Mouse (Mus musculus) CH12.LX (cell line): ENCODE data around the gene Hoxa13. TPM values are rescaled to one million over a fixed set of nuclear protein-coding genes. Genes with fewer than 3 reads are reported as not detected.

ENCODE experiments used
- DNase-seq: peaks from one replicate; pipeline ENCODE4 v3.0.0-alpha.2; 2013; ENCODE audit errors: extremely low read depth
- H3K27ac ChIP-seq: 2 replicates; pipeline ENCODE4 v1.5.1; 2012; ENCODE audit warnings: low read depth, mild to moderate bottlenecking, control low read depth, moderate library complexity; ENCODE audit not compliant: insufficient read depth
- H3K27me3 ChIP-seq: replicated peaks from 2 replicates; pipeline ENCODE3; 2012; ENCODE audit warnings: inconsistent platforms
- H3K36me3 ChIP-seq, 2 experiments: replicated peaks in 1 of 2; 2 replicates each; pipeline versions ENCODE3 to v1.6.1; 2012; ENCODE audit warnings: inconsistent platforms in 1 of 2, low read length in 1 of 2, mild to moderate bottlenecking in 1 of 2, mixed read lengths in 1 of 2, moderate library complexity in 1 of 2; ENCODE audit not compliant: control insufficient read depth in 1 of 2, insufficient read depth in 1 of 2
- H3K4me1 ChIP-seq, 2 experiments: 2 replicates each; pipeline ENCODE4 v1.6.1; 2012; ENCODE audit warnings: inconsistent platforms in 1 of 2, moderate library complexity in 1 of 2; ENCODE audit not compliant: insufficient read depth in 2 of 2, control insufficient read depth in 1 of 2
- H3K4me2 ChIP-seq: 2 replicates; pipeline ENCODE4 v1.6.1; 2012; ENCODE audit warnings: low read depth, mild to moderate bottlenecking, control low read depth; ENCODE audit not compliant: poor library complexity, insufficient read depth, severe bottlenecking
- H3K4me3 ChIP-seq, 3 experiments: fragments of 150-350 bp in 1 of 3; sonication (generic) in 1 of 3; replicated peaks in 1 of 3; 2 replicates each; pipeline versions ENCODE3 to v1.5.1; 2011 to 2012; ENCODE audit warnings: low read depth in 2 of 3, low read length in 2 of 3, mild to moderate bottlenecking in 2 of 3, moderate library complexity in 2 of 3, control low read depth in 1 of 3, improper control_type of control experiment in 1 of 3, inconsistent platforms in 1 of 3, mixed read lengths in 1 of 3; ENCODE audit not compliant: poor library complexity in 1 of 3
- H3K79me2 ChIP-seq: replicated peaks from 2 replicates; pipeline ENCODE4 v1.6.1; 2012; ENCODE audit warnings: mild to moderate bottlenecking, moderate library complexity; ENCODE audit not compliant: control insufficient read depth, poor library complexity, insufficient read depth, severe bottlenecking; ENCODE audit errors: extremely low read depth
- H3K9ac ChIP-seq: 2 replicates; pipeline ENCODE4 v1.6.1; 2012; ENCODE audit warnings: low read depth, mild to moderate bottlenecking, control low read depth, moderate library complexity; ENCODE audit not compliant: insufficient read depth
- H3K9me3 ChIP-seq: replicated peaks from 2 replicates; pipeline ENCODE3; 2012; ENCODE audit warnings: low read length, inconsistent platforms, mixed read lengths
- BHLHE40 ChIP-seq: IDR thresholded peaks from 2 replicates; pipeline ENCODE4 v1.6.1; 2011; ENCODE audit warnings: mild to moderate bottlenecking, low read depth, low read length, improper control_type of control experiment
- CTCF ChIP-seq, 2 experiments: IDR thresholded peaks in 1 of 2; conservative IDR thresholded peaks in 1 of 2; 2 replicates each; pipeline ENCODE4 v1.5.1; 2011 to 2012; ENCODE audit warnings: low read depth in 2 of 2, low read length in 2 of 2, improper control_type of control experiment in 1 of 2, inconsistent platforms in 1 of 2, mild to moderate bottlenecking in 1 of 2, moderate library complexity in 1 of 2
- E2F4 ChIP-seq: IDR thresholded peaks from 2 replicates; pipeline ENCODE4 v1.6.1; 2011; ENCODE audit warnings: low read depth, low read length, improper control_type of control experiment; ENCODE audit not compliant: insufficient replicate concordance
- ELF1 ChIP-seq: IDR thresholded peaks from 2 replicates; pipeline ENCODE4 v1.6.1; 2014; ENCODE audit warnings: low read depth, mild to moderate bottlenecking, inconsistent platforms, low read length, improper control_type of control experiment
- EP300 ChIP-seq: IDR thresholded peaks from 2 replicates; pipeline ENCODE4 v1.6.1; 2011; ENCODE audit warnings: low read length, improper control_type of control experiment
- ETS1 ChIP-seq: conservative IDR thresholded peaks from 2 replicates; pipeline ENCODE4 v1.6.1; 2012; ENCODE audit warnings: low read depth, mild to moderate bottlenecking, inconsistent platforms, low read length, improper control_type of control experiment, moderate library complexity
- GABPA ChIP-seq: IDR thresholded peaks from 2 replicates; pipeline ENCODE4 v1.6.1; 2012; ENCODE audit warnings: low read depth, low read length, improper control_type of control experiment, inconsistent platforms; ENCODE audit not compliant: insufficient replicate concordance
- HCFC1 ChIP-seq: IDR thresholded peaks from 2 replicates; pipeline ENCODE4 v1.6.1; 2012; ENCODE audit warnings: low read depth, mild to moderate bottlenecking, inconsistent platforms, low read length, improper control_type of control experiment
- JUND ChIP-seq: conservative IDR thresholded peaks from 2 replicates; pipeline ENCODE4 v1.6.1; 2011; ENCODE audit warnings: low read depth, low read length, improper control_type of control experiment
- MEF2A ChIP-seq: IDR thresholded peaks from 2 replicates; pipeline ENCODE4 v1.6.1; 2014; ENCODE audit warnings: low read depth, mild to moderate bottlenecking, inconsistent platforms, low read length, improper control_type of control experiment, borderline replicate concordance
- MYC ChIP-seq: IDR thresholded peaks from 2 replicates; pipeline ENCODE4 v1.6.1; 2011; ENCODE audit warnings: low read depth, mild to moderate bottlenecking, improper control_type of control experiment, low read length
- NELFE ChIP-seq: IDR thresholded peaks from 2 replicates; pipeline ENCODE4 v1.6.1; 2011; ENCODE audit warnings: low read depth, low read length, improper control_type of control experiment
- POLR2A ChIP-seq: IDR thresholded peaks from 2 replicates; pipeline ENCODE4 v1.6.1; 2011; ENCODE audit warnings: low read depth, mild to moderate bottlenecking, improper control_type of control experiment, low read length
- POLR2AphosphoS2 ChIP-seq: IDR thresholded peaks from 2 replicates; pipeline ENCODE4 v1.6.1; 2011; ENCODE audit warnings: low read depth, low read length, improper control_type of control experiment
- RCOR1 ChIP-seq: conservative IDR thresholded peaks from 2 replicates; pipeline ENCODE4 v1.6.1; 2012; ENCODE audit warnings: low read depth, mild to moderate bottlenecking, inconsistent platforms, low read length, improper control_type of control experiment
- SMC3 ChIP-seq: IDR thresholded peaks from 2 replicates; pipeline ENCODE4 v1.6.1; 2011; ENCODE audit warnings: low read depth, low read length, improper control_type of control experiment
- USF1 ChIP-seq: IDR thresholded peaks from 2 replicates; pipeline ENCODE4 v1.6.1; 2014; ENCODE audit warnings: low read depth, mild to moderate bottlenecking, inconsistent platforms, low read length, improper control_type of control experiment
- dilution Hi-C: fragments of 300-500 bp; cut with MboI; formaldehyde crosslinking; loops from 2 replicates; pipeline ENCODE4 v1.14.3; 2020; ENCODE audit warnings: low sequenced_read_pairs; ENCODE audit not compliant: extremely low pct_unique_long_range_greater_than_20kb, extremely low pct_ligation_motif_present
- in situ Hi-C: fragments of 300-500 bp; cut with MboI; formaldehyde crosslinking; loops from 3 replicates; pipeline ENCODE4 v1.14.3; 2019; ENCODE audit warnings: low sequenced_read_pairs, low pct_ligation_motif_present, low pct_unique_long_range_greater_than_20kb, mixed read lengths
- polyA plus RNA-seq: library from polyadenylated mRNA; unstranded; fragments of >175 nt; gene quantifications from 2 replicates; pipeline ENCODE4 v1.2.1, GENCODE M21; 2012; ENCODE audit warnings: low read depth; ENCODE audit not compliant: insufficient read length
- total RNA-seq, 2 experiments: library from RNA; depleted of rRNA; stranded (reverse); fragments of 300-350 nt in 1 of 2; fragments of >200 nt in 1 of 2; gene quantifications; 2 replicates each; pipeline ENCODE4 v1.2.3; 2012 to 2014

Gene Hoxa13
- total and polyA plus RNA-seq, 3 experiments = 0.17 TPM; not detected in 2

DNA sequence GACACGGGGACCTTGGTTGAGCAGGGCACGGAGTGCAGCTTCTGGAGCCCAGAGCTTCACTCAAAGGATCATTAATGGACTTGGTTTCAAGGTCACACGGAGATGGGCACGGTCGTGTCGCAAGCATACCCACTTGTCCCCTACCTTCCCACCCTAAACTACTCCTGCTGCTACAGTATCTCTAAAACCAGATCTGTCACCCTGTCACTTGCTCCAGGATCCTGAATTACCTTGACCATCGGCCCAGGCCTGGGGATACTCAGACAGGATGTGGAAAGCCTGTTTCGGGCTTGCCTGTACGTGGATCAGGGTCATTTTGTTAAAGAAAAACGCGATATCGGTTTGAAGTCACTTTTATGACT lies 51.0 kb downstream of the Hoxa13 start:
- TF ChIP-seq NELFE = no peak
- no peak for TF ChIP-seq BHLHE40
- no peak for TF ChIP-seq EP300
- no peak for TF ChIP-seq POLR2A
- TF ChIP-seq RCOR1 = no peak
- Histone ChIP-seq H3K4me2 (no peak overlapping the region), H3K4me3 (no peak overlapping the region), H3K9ac (no peak overlapping the region), H3K27me3 (peaks cover 2% of the 10 kb centered on the region), H3K36me3 (peaks cover 17 to 32% of the 10 kb centered on the region in 2 experiments), H3K9me3 (peaks cover 41% of the 10 kb centered on the region), H3K27ac (no peak overlapping the region), H3K4me1 (peaks cover 4 to 17% of the 10 kb centered on the region in 2 experiments; a peak in 2 of 4 replicates), H3K79me2 (no peaks in the 10 kb centered on the region)
- DNase-seq = no peak
- dilution Hi-C loops (no loop called here), in situ Hi-C loops (loop anchor here (10.0 to 25.0 kb wide), 2 partner anchors 197 to 345 kb away; partner anchors contain the start of gene Skap2)

DNA sequence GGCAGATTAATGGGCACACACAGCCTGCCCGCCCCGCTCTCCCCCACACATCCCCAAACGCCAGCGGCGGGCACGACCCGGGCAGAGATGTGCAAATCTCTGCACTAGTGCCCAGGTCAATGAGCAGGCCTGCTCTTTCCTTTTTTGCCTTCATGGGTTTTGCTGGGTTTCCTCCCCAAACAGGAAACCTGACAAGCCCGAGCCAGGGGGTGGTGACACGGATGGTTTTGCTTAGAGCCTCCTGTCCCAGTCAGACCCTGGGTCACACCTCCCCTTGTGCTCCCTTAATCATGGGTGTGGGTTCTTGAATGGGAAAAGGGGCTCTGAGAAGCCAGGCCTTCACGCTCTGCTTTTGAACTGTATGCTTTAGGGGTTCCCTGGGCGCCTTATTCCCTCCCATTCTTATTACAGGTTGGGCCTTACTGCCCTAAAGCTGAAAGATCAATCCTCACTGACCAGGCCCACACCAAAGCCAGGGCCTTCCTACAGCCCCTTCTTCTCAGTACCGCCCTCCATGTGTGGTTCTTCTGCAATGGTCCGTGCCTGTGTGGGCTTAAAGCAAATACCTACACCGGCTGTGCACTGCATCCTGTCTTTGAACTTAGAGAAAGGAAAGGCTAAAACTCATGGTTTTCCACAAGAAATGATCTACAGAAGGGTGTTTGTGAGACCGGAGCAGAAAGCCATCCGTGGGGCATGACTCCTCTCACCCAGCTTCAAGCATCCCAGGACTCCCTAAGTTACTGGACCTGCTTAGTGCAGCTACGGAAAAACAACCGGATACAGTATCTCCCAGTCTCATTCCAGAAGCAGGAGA lies 51.6 kb downstream of the Hoxa13 start:
- Histone ChIP-seq H3K4me3 (no peak overlapping the region), H3K27ac (no peak overlapping the region)
- no peak for TF ChIP-seq SMC3
- TF ChIP-seq USF1 = no peak
- TF ChIP-seq E2F4 = no peak
- TF ChIP-seq RCOR1 = no peak
- TF ChIP-seq CTCF (conservative IDR thresholded peaks at IDR 0.05 in 1 of 2, IDR thresholded peaks at IDR 0.05 in 1 of 2; ENCODE audit: low read depth in 2 of 2, low read length in 2 of 2) = no peak
- no peak for TF ChIP-seq POLR2AphosphoS2
- TF ChIP-seq GABPA = no peak
- no peak for TF ChIP-seq HCFC1
- no peak for TF ChIP-seq MEF2A
- TF ChIP-seq MYC = no peak
- no peak for TF ChIP-seq JUND
- no peak for TF ChIP-seq ETS1
- no peak for TF ChIP-seq ELF1
- TF ChIP-seq, all 38 proteins: peak for 0
- no peak for DNase-seq
- Histone ChIP-seq H3K27me3 (peaks cover 2% of the 10 kb centered on the region), H3K4me1 (peaks cover 4 to 17% of the 10 kb centered on the region in 2 experiments; a peak in 2 of 4 replicates), H3K36me3 (peaks cover 22 to 37% of the 10 kb centered on the region in 2 experiments), H3K4me2 (no peak overlapping the region), H3K79me2 (no peaks in the 10 kb centered on the region), H3K9ac (no peak overlapping the region), H3K9me3 (peaks cover 46% of the 10 kb centered on the region)
- in situ Hi-C loops = loop anchor here (25.0 kb wide), 1 partner anchor 197 kb away; the partner anchor contains the start of gene Skap2
- dilution Hi-C loops = no loop called here
